Mouse (Mus musculus) erythroblast, embryonic 14.5 days (primary cell): ENCODE measurements at regions not wholly inside any gene's neighbourhood (a gene's known extent, or its start where the extent isn't known, plus 50 kb on each side); places are given as distances from the start of the nearest gene placed in this dataset.

ENCODE experiments used
- H3K27me3 ChIP-seq: 2 replicates; pipeline ENCODE4 v1.6.1; 2012; ENCODE audit warnings: inconsistent platforms; ENCODE audit not compliant: control insufficient read depth
- H3K36me3 ChIP-seq: 2 replicates; pipeline ENCODE4 v1.6.1; 2012; ENCODE audit warnings: mild to moderate bottlenecking, inconsistent platforms; ENCODE audit not compliant: control insufficient read depth
- H3K4me1 ChIP-seq: 2 replicates; pipeline ENCODE4 v1.6.1; 2012; ENCODE audit warnings: inconsistent platforms; ENCODE audit not compliant: control insufficient read depth
- H3K4me3 ChIP-seq: replicated peaks from 2 replicates; pipeline ENCODE3; 2012; ENCODE audit warnings: moderate library complexity, mild to moderate bottlenecking, inconsistent platforms
- H3K9me3 ChIP-seq: 2 replicates; pipeline ENCODE4 v1.6.1; 2012; ENCODE audit warnings: low read length, inconsistent platforms, mixed read lengths; ENCODE audit not compliant: control insufficient read depth
- GATA1 ChIP-seq: IDR thresholded peaks from 2 replicates; pipeline ENCODE4 v1.6.1; 2012; ENCODE audit warnings: low read length, inconsistent platforms, mixed read lengths
- TAL1 ChIP-seq: IDR thresholded peaks from 3 replicates; pipeline ENCODE4 v1.6.1; 2012; ENCODE audit warnings: low read length, inconsistent platforms, mixed read lengths

DNA sequence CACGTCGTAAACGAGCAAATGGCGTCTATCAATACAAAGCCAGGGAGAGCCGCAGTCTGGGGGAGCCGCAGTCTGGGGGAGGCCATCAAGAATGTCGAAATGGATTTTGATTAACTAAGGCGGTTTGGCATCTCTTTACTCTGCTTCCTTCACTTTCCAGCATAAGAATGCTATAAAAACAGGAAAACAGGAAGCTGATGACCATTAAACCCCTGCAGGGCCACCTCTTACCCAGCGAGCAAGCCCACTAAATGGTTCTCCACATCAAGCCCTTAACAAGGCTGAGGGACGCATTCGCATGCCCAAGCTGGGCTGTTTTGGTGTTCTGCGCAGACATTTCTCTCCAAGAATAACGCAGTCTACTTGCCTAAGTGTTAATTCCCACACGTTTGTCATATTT lies 64.0 kb upstream of the Sall4 start:
- TF ChIP-seq GATA1 (no peak), TAL1 (no peak)
- Histone ChIP-seq H3K9me3 (no peaks in the 10 kb centered on the region), H3K27me3 (no peaks in the 10 kb centered on the region), H3K4me3 (no peak overlapping the region), H3K36me3 (no peaks in the 10 kb centered on the region), H3K4me1 (no peaks in the 10 kb centered on the region)

DNA sequence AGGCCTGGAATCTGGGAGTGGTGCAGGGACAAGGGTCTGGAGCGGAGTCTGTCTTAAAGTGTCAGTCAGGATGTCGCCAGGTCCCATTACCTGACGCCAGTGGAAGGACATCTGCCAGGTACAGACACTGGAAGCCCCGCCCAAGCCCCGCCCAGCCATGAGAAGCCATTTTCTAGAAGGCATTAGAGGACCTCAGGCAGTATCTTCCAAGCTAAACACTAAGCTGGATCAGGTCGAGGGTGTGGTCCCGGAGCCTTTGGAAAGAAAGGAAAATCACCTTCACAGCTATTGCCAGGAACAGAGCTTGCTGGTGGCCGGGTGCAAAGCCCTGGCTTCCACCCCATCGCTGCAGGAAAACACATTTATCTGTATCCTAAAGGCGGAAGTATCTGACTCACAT lies 52.9 kb upstream of the Sall4 start:
- no peak for TF ChIP-seq GATA1
- TF ChIP-seq TAL1 = no peak
- Histone ChIP-seq H3K4me1 (no peaks in the 10 kb centered on the region), H3K27me3 (no peaks in the 10 kb centered on the region), H3K9me3 (no peaks in the 10 kb centered on the region), H3K36me3 (no peaks in the 10 kb centered on the region), H3K4me3 (no peak overlapping the region)
